Mouse (Mus musculus) heart, adult 8-10 months (tissue): Measurements from ENCODE around the gene Edil3. TPM values are rescaled to one million over a fixed set of nuclear protein-coding genes. Genes with fewer than 3 reads are reported as not detected.

Experiments used
- DNase-seq: peaks from one replicate; pipeline ENCODE4 v3.0.0; 2022; ENCODE audit warnings: low spot score
- total RNA-seq, 4 experiments: library from RNA; stranded (reverse); gene quantifications; 2 replicates each; pipeline ENCODE4 v1.2.4; 2022

Gene Edil3
- under 1 TPM; 0.25 to 0.34 (median 0.29) TPM for total RNA-seq

DNA sequence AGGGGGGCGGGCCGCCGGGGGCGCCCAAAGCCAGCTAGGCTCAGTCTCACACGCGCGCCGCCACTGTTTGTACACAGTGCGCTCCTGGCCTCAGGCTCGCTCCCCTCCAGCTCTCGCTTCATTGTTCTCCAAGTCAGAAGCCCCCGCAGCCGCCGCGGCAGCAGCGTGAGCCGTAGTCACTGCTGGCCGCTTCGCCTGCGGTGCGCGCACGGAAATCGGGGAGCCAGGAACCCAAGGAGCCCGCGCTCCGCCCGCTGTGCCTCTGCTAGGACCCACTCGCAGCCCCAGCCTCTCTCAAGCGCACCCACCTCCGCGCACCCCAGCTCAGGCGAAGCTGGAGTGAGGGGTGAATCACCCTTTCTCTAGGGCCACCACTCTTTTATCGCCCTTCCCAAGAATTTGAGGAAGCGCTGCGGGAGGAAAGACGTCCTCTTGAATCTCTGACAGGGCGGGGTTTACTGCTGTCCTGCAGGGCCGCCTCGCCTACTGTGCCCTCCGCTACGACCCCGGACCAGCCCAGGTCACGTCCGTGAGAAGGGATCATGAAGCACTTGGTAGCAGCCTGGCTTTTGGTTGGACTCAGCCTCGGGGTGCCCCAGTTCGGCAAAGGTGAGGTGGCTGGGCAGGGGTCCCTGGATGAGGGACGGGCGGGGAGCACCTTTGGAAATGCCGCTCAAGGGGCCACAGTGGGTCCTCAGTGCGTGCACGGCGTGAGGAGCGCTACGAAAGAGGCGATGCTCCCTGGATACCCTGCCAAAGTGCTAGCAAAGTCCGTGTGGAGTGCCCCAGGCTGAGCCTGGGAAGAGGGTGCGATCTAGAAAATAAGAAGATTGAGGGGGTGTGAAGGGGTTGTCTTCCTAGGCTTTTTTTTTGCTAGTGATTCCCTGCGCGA lies at the start of gene Edil3:
Gene Edil3, plus strand, starts transcription at position 33 of the 892 bp plus-strand sequence.
- no peak for DNase-seq

DNA sequence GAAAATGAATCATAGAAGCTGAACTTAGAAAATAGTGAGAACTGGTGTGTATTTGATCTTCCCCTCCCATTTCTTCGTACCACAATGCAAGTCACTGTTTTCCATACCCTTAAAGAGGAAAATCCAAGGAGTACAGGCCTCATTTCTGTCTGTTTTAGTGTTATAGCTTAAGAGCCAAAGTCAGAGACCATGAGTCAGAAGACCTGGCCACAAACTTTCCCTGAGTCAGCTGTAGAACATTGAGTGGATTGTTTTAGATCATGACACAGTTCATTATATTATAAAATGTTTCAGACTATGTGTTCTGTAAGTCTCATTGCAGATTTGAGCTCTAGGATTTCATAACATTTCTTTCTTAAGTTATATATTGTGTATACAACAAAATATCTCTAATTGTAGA lies 22.1 kb upstream of the Edil3 start:
- DNase-seq = no peak

DNA sequence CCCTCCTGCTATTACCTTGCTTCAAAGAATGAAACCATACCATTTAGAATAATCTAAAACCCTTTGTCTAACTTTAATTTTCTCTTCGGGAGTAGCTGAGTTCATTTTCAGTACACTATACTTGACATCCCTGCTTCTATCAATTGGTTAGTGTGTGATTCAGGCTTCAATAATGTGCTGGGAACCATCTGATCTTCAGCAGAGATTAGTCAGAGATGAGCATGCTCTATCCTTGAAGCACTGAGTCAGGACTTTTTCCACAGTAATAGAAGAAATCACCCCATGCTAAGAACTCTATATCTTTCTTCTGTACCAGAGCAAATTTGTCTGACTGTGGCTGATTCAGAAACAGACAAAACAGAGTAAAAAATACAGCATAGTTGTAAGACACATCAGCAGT lies 20.3 kb upstream of the Edil3 start:
- DNase-seq = no peak

DNA sequence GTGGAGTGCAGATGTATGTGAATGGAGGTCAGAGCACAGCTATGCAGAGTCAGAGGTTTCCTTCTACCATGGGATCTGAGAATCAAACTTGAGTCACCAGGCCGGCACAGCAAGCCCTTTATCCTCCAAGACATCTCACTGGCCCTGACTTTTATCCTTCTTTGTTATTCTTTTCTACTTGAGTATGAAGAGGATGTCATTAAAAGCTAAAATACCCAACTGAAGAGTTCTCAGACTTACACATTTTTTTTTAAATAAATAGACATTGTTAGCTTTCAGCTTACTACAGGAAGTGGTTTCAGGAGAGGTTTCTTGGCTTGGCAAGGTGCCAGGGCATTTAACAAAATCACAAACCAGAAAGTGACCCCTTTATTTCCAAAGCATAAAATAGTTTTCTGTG lies 15.4 kb upstream of the Edil3 start:
- DNase-seq = no peak

DNA sequence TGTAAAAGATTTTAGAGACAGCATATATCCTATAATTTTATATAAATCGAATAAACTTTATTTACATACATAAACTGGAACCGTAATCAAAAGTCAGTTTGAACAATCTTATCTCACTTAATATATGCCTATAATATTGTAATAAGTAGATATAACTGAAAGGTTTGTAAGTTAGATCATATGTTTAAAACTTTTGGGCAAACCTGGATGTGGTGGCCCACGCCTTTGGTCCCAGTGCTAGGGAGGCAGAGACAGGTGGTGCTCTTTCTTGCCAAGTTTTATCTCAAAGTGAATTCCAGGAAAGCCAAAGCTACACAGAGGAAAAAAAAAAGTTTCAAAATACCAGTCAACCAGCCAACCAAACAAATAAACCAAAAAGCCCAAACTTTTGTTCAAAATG lies 15.0 kb upstream of the Edil3 start:
- no peak for DNase-seq

DNA sequence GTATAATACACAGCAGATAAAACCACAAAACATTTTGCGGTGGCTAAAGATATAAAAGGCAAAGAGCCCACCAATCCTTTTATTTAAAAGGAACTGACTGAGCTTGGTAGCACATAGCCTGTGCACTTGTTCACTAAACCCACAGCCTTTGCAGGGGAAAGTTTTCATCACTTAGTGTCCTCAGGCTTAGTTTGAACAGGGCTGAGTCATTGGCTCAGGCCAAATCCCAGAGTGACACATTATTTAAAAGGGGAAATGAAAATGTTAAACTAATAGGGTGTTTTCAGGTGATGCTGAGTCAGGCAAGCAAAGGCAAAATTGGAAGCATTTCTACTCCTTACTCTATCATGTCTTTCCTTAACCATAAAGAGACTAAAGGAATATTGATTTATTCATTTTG lies 11.2 kb upstream of the Edil3 start:
- DNase-seq = no peak

DNA sequence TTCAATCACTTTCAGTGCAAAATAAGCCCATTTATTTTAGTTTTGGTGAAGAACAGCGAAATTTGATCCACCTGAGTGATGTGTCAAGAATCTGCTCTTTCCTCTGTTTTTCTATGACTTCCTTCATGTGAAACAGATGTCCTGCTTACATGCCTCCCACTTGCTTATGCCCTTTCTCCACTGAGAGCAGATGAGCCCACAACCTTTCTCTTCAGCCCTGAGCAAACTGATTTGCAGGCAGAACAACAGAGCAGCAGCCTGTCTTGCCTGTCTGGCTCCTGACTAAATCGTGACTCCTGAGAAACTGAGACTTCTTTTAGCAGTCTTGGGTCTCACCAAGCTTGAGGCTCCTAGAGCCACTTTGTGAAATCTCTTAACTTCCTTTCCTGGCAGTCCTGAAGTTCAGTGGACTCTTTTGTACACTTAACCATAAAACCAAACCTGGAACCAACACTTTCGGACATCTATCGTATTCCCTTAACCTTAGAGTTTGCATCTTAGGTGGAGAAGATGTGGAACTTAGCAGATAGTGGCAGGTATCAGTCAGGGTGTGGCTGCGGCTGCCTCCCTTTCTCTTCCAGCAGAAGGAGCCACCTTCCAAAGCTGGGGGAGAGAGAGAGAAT lies 475 bp upstream of the Edil3 start:
- no peak for DNase-seq

DNA sequence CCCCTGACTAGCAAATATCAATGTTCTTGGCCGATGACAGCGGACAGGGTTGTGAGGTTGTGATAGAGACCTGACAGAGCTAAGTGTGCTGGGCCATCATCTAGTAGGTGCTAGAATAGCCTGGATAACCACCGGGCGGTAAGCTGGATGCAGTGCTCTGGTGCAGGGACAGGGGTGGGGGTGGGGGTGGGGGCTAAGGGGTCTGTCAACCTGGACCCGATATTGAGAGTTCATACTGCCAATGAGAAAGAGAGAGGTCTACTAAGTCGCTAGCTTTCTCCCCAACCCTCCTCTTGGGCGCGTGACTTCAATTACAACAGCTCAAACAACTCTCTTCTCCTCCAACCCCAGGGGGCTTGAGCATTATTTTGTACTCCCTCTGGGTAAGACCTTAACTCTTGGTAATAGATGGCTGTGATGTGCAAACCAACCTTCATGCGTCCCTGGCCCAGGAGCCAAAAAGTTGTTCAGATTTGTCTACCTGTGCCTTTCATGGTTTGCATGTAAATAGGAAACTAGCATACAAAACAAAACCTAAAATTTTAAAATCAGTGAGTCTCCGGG lies 1.1 kb downstream of the Edil3 start:
- DNase-seq = no peak

DNA sequence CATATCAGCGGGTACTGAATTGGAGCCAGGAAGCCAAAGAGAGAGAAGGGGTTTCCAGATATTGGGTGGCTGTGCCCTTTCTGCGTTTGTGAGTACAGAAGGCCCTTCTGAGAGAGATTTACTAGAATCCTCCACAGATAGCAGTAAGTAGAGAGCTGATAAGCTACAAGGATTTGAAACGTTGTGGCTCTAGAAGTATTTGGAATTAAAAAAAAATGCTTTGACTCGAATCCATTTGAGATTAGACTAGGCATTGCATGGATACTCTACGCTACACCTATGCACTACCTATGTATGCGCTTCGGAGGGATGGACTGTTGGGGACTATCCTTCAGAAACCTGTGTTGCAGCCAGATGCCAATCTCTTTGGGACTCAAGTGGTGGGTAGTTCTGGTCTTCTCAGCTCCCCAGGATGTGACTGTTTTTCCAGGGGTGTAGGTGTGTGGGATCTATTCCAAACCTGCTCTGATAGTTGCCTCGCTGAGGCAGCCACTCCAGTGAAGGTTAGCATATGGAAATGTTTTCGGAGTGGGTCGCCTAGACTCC lies 1.8 kb downstream of the Edil3 start:
- DNase-seq = no peak

DNA sequence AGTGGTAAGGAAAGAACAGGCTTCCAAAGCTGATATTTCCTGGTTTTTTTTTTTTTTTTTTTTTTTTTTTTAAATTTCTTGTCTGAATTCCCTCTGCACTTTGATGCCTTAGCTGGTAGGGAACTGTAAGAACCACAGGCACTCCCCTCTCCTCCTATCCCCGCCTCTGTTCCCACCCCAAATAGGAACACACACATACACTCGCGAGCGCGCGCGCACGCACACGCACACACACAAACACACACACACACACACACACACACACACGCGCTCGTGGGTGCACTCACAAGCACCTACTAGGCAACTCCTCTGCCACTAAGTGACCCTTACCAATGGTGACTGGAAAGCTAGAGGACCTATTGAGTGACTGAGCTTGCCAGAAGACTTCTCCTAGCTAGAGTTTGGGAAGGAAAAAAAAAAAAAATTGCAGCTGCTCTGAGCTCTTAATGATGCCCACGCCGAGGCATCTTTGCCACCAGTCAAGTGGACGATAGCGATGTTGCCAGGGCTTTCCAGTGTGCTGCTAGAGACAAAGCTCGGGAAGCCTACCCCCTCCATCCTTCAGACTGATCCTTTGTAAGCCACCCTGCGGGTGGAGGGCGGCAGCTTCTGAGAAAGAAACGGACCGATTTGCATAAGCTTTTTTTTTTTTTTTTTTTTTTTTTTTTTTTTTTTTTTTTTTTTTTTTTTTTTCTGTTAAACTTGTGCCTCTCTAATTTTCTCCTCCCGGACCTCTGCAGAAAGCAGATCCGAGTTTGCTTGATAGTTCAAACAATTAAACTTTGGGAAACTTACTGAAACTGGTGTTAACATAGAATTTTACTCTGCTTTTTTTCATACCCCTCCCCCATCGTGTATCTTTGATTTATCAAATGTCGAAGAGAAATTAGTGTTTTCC lies 2.5 kb downstream of the Edil3 start:
- no peak for DNase-seq

DNA sequence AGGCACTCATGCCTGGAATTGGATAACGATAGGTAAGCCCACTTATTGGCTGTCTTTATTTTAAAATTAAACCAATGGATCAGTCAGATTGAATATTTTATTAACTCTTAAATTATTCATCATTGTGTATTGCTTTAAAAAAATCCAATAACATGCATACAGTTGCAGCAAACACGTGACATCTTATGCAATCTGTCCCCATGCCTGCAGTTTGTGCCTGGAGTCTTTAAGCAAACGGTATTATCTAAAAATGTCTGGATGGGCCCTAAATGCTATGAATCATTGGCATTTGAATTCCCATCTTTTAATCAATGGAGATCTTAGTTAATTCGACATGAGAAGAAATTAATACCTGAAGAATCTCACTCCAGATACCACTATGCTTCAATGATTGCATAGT lies 3.2 kb downstream of the Edil3 start:
- DNase-seq = no peak

DNA sequence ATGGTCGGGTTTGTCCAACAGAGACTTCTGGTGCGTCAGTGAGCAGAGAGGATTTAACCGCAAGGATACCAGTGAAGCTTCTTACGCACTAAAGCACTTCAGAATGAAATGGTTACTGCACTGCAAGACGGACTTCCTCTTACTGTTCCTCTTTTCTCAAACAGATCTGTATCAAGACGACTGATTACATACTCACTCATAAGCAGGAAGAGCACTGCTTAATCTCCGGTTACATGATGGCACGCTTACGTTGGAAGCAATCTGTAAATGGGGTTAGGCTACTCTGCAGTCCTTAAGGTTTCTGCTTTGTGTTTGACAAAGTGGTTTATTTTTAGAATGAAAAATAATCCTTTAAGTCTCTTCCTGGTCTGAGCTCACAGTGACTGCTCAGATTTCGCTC lies 7.1 kb downstream of the Edil3 start:
- DNase-seq = no peak

DNA sequence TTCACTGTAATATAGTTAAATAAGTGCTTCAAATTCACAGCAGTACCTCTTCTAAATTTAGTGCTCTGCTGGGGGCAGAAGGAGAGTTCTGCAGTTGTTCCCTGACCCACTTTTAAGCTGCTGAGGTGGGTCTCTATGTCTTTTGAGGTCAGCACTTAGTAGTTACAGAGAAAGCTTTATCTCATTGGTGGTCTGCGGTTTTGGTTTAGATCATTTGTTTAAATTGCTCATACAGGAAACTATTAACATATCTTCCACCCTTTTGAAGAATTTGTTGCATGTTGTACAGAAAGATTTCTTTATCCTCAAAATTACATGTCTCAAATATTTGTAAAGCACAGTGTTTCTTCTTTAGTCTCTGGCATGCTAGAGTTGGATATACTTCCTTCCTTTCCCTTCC lies 12.5 kb downstream of the Edil3 start:
- DNase-seq = no peak

DNA sequence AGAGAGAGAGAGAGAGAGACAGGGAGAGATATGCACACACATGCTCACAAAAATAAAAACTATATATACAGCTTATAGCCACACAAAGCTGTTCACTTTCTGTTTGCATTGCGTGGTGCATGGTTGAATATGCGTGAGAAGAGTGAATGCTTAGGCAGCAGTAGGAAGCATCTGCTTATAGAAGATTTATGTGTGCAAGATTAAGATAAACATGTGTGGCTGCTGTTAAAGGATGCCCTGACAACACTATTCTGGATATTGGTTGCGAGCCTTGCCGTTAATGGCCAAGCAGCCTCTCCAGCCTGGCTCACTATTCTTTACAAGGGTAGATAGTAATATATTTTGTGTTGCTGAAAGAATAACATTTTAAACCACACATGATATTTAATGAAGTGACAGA lies 28.5 kb downstream of the Edil3 start:
- DNase-seq = no peak

DNA sequence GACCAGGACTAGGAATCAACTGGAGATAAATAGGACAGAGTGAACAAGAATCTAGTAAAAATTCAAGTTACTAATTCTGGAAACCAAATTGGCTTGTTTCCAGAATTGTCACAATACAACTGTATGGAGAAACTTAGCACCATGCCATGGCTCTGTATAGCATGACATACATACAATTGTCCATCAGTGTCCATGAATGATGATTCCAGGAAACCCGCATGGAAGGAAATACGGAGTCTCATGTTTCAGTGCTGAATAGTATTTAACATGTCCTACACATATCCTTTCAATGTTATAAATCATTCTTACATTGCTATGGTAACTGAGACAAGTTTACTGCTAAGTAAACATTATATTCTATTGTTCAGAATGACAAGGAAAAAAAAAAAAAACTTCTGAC lies 58.7 kb downstream of the Edil3 start:
- DNase-seq = no peak

DNA sequence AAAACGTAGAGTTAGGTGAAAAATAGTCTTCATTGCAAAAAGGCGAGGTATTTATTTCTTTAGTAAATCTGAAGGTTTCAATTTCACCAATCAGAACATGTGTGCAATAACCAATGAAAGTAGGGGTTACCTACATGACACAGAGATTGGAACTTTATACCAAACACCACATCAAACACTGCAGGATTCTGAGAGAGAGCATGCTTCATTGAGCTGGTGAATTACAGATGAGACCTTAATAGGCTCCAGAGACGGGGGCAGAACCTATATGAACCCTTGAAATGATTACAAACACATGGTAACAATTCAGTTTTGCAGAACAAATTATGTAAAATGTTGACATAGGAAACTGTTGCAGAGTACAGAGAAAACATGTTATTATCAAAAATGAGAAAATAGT lies 69.5 kb downstream of the Edil3 start:
- DNase-seq = no peak

DNA sequence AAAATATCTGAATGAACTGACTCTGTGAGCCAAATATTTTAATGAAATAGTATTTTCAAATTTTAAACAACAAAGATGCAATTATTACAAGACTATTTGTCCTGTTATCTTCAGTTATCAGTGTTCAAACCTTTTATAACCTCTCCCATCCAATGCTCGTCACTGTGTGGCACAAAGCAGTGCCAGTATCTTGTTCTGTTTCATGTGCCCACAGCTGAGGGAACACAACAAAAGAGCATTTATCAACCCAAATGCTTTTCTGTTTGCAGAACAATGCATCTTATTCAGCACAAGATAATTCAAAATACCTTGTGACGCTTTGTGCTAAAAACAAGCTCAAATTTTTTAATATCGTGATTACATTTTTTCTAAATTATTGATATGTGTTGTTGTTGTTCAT lies 78.8 kb downstream of the Edil3 start:
- DNase-seq = no peak

DNA sequence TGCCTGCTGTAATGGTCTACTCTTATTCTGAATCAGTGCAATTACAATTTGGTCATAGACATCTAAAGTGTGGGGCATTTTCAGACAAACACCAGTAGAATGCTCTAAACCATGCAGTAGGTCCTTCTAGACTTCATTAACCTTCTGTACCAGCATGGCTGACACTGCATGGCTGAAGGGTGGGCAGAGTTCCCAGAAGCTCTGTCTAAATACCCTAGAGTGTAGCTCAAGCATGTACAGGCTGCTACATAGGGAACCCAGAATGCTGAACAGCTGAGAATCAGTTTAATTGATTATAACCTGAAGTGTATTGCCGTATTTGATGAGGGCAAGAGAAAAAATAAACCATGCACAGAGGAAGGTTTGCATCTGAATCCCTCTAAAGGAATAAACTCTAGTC lies 86.1 kb downstream of the Edil3 start:
- no peak for DNase-seq

DNA sequence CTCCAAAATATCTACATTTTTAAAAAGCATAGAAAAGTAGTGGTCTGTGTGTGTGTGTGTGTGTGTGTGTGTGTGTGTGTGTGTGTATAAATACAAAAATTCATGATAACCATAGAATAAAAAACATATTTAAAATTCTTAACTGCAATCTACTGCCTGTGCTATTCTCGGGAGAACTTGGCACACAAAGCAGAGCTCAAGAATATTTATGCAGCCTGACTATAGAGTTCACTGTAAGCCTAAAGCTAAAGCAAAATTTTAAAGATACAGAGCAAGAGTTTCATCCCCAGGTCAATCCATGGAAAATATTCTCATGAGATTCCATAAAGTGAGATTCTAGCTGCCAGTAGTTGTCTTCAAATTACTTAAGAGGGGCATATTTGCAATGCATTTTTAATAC lies 86.9 kb downstream of the Edil3 start:
- no peak for DNase-seq

DNA sequence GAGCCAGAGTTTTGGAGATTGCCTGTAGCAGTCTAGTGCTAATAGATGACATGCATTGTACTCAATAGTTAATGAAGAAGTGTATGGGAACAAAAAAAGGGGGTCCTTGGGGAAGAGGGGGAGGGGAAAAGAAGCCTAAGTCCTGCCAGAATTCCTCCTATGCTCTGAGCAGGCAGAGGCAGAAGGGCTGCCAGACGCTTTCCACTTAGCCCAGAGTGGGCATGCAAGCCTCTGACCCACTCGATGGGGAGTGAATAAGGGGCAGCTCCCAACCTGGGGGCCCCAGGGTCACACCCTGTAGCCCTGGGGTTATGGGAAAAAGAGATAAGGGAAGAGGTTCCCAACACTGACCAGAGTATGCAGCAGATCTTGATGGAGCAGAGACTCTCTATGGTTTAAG lies 95.2 kb downstream of the Edil3 start:
- DNase-seq = no peak

DNA sequence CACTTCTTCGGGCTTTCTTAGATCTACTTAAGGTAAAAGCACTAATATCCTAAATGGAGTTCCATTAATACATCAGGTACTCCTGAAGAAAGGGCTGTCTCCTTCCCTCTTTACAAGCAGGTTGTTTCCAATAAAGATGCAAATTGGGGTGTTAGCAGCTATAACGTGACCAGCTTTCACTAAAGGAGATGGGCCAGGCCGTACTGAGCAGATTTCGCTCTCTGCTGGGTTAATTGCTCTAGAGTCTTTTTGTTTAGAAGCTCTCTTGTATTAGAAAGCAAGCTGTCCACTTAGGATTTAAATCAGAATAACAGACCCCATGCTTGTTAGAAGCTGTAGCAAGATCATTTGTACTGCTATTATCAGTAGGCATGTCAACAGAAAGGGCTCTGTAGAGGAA lies 108.4 kb downstream of the Edil3 start:
- no peak for DNase-seq

DNA sequence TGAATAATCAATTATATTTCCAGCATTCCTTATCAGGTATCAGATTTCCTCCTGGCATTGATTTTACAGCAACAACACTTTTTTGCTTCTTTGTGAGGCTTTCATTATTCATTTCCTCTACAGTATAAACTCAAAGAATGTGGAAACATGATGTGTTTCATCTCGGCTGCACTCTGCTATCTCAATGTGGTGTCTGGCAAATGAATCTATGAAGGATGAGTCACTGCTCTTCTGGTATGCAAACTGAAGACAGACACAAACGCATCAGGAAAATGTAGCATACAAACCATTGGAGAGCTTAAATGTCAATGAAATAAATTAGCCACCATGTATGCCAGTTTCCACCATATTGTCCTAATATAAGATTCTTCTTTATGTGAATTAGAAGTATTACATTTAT lies 117.3 kb downstream of the Edil3 start:
- DNase-seq = no peak
